Mouse (Mus musculus) liver, embryonic 14.5 days (tissue): Measurements from ENCODE around the gene Ccdc124.

ENCODE experiments used
- CTCF ChIP-seq: IDR thresholded peaks from 2 replicates; pipeline ENCODE4 v1.5.1; 2016; ENCODE audit warnings: antibody characterized with exemption, low read depth, control low read depth
- EP300 ChIP-seq: IDR thresholded peaks from 2 replicates; pipeline ENCODE4 v1.6.1; 2016; ENCODE audit warnings: antibody characterized with exemption, low read depth

GRCm38 (mm10) chr8:70893656-70894384 is 20.1 kb upstream of the Ccdc124 start:
- peak; percentile 88 for TF ChIP-seq CTCF
- no peak for TF ChIP-seq EP300
